Mouse (Mus musculus) midbrain, embryonic 16.5 days (tissue): Measurements from ENCODE around the gene Synpo2. TPM values are rescaled to one million over a fixed set of nuclear protein-coding genes. Genes with fewer than 3 reads are reported as not detected.

Source experiments
- ATAC-seq: fragments of 200-750 bp; cut with Nextera tagmentation; 2 replicates; pipeline ENCODE4 v1.8.0; 2017; ENCODE audit warnings: moderate TSS enrichment
- H3K27ac ChIP-seq: fragments of 300-500 bp; sonication (generic); 2 replicates; pipeline ENCODE4 v1.5.1; 2014; ENCODE audit warnings: mild to moderate bottlenecking, low read length, mixed read lengths
- H3K27me3 ChIP-seq: fragments of 300-500 bp; sonication (generic); 2 replicates; pipeline ENCODE4 v1.6.1; 2014; ENCODE audit warnings: low read depth, low read length, mixed read lengths; ENCODE audit not compliant: control insufficient read depth, insufficient read depth
- H3K36me3 ChIP-seq: fragments of 300-500 bp; sonication (generic); 2 replicates; pipeline ENCODE4 v1.6.1; 2014; ENCODE audit warnings: mild to moderate bottlenecking, low read length, moderate library complexity, mixed read lengths; ENCODE audit not compliant: control insufficient read depth, insufficient read depth
- H3K4me1 ChIP-seq: fragments of 300-500 bp; sonication (generic); 2 replicates; pipeline ENCODE4 v1.6.1; 2014; ENCODE audit warnings: mild to moderate bottlenecking, low read length, mixed read lengths; ENCODE audit not compliant: control insufficient read depth, insufficient read depth
- H3K4me2 ChIP-seq: fragments of 300-500 bp; sonication (generic); 2 replicates; pipeline ENCODE4 v1.6.1; 2014; ENCODE audit warnings: mild to moderate bottlenecking, low read length, mixed read lengths
- H3K4me3 ChIP-seq: fragments of 300-500 bp; sonication (generic); 2 replicates; pipeline ENCODE4 v1.5.1; 2014; ENCODE audit warnings: low read depth, mild to moderate bottlenecking, low read length, moderate library complexity, mixed read lengths
- H3K9ac ChIP-seq: fragments of 300-500 bp; sonication (generic); 2 replicates; pipeline ENCODE4 v1.6.1; 2014; ENCODE audit warnings: low read depth, low read length, mixed read lengths
- H3K9me3 ChIP-seq: fragments of 300-500 bp; sonication (generic); replicated peaks from 2 replicates; pipeline ENCODE4 v1.6.1; 2014; ENCODE audit warnings: mild to moderate bottlenecking, low read length, mixed read lengths; ENCODE audit not compliant: control insufficient read depth, poor library complexity, severe bottlenecking
- WGBS: fragments of 180-500 bp; shearing (Covaris S2); extraction: QIAGEN DNeasy Blood & Tissue Kit; methylation state at CpG from one replicate; pipeline ENCODE4 v1.1.7; 2014; 5-methylcytosine and 5-hydroxymethylcytosine counted together
- polyA plus RNA-seq: library from polyadenylated mRNA; unstranded; fragments of >200 nt; fragmentation: Nextera tagmentation; extraction: Ambion mirVana; gene quantifications from 2 replicates; pipeline ENCODE4 v1.2.1, GENCODE M21; 2015

Gene Synpo2
- polyA plus RNA-seq, 1 experiment from 2014 or later = 3.2 TPM

DNA sequence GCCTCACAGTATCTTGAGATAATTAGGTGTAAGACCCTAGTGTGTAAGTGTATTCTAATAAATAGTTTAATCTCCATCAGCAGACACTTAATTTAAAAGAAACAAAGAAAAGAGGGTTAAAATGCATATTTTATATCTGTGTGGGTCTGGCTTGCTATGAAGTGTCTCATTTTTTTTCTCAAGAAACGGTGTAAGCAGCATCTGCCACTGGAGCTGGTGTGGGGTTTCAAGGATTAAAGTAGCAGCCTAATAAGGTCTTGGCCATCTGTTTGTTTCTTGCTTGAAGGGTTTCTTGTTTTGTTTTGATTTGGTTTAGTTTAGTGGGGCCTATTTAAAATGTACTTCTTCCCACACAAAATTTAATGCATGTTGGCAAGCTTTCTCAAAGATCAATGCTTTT is 46.1 kb downstream of the Synpo2 start:
- H3K9me3 ChIP-seq = no peaks in the 10 kb centered on the region
- no peak overlapping the region for H3K9ac ChIP-seq
- no peak overlapping the region for H3K4me2 ChIP-seq
- H3K4me3 ChIP-seq = no peak overlapping the region
- H3K27ac ChIP-seq = no peak overlapping the region
- H3K36me3 ChIP-seq = no peaks in the 10 kb centered on the region
- no peak for ATAC-seq
- WGBS = 34% methylated on average over 1 of the region's 1 CpGs
- H3K27me3 ChIP-seq = no peaks in the 10 kb centered on the region
- H3K4me1 ChIP-seq = no peaks in the 10 kb centered on the region

- no peak overlapping the region for H3K27ac ChIP-seq
- H3K4me2 ChIP-seq = no peak overlapping the region
- no peak for ATAC-seq
- H3K27me3 ChIP-seq = no peaks in the 10 kb centered on the region
- no peaks in the 10 kb centered on the region for H3K4me1 ChIP-seq
- H3K36me3 ChIP-seq = no peaks in the 10 kb centered on the region
- H3K4me3 ChIP-seq = no peak overlapping the region
- WGBS = 80% methylated on average over 12 of the region's 12 CpGs
- H3K9ac ChIP-seq = no peak overlapping the region
- H3K9me3 ChIP-seq = no peaks in the 10 kb centered on the region
Observed at GRCm38 (mm10) chr3:123188616-123189230, 47.2 kb downstream of the Synpo2 start.

GRCm38 (mm10) chr3:123187370-123188124 is 48.4 kb downstream of the Synpo2 start:
- Histone ChIP-seq H3K4me3 (no peak overlapping the region), H3K9me3 (no peaks in the 10 kb centered on the region), H3K27ac (no peak overlapping the region), H3K4me2 (no peak overlapping the region), H3K9ac (no peak overlapping the region), H3K4me1 (no peaks in the 10 kb centered on the region), H3K27me3 (no peaks in the 10 kb centered on the region), H3K36me3 (no peaks in the 10 kb centered on the region)
- 77% methylated on average over 15 of the region's 15 CpGs for WGBS
- ATAC-seq = no peak

- no peaks in the 10 kb centered on the region for H3K4me1 ChIP-seq
- H3K36me3 ChIP-seq = no peaks in the 10 kb centered on the region
- no peak for ATAC-seq
- no peak overlapping the region for H3K9ac ChIP-seq
- no peaks in the 10 kb centered on the region for H3K27me3 ChIP-seq
- WGBS = 89% methylated on average over 10 of the region's 10 CpGs
- H3K27ac ChIP-seq = no peak overlapping the region
- no peak overlapping the region for H3K4me2 ChIP-seq
- H3K9me3 ChIP-seq = no peaks in the 10 kb centered on the region
- H3K4me3 ChIP-seq = no peak overlapping the region
Observed at GRCm38 (mm10) chr3:123185238-123185925, 50.6 kb downstream of the Synpo2 start.

GRCm38 (mm10) chr3:123184281-123184680 is 51.7 kb downstream of the Synpo2 start:
- H3K27me3 ChIP-seq = no peaks in the 10 kb centered on the region
- WGBS = 94% methylated on average over 10 of the region's 10 CpGs
- no peak overlapping the region for H3K27ac ChIP-seq
- H3K9ac ChIP-seq = no peak overlapping the region
- H3K9me3 ChIP-seq = no peaks in the 10 kb centered on the region
- H3K4me3 ChIP-seq = no peak overlapping the region
- H3K4me2 ChIP-seq = no peak overlapping the region
- H3K4me1 ChIP-seq = no peaks in the 10 kb centered on the region
- H3K36me3 ChIP-seq = no peaks in the 10 kb centered on the region
- ATAC-seq = no peak

GRCm38 (mm10) chr3:123179508-123179907 is 56.4 kb downstream of the Synpo2 start:
- Histone ChIP-seq H3K4me1 (no peaks in the 10 kb centered on the region), H3K9me3 (no peaks in the 10 kb centered on the region), H3K4me3 (no peak overlapping the region), H3K36me3 (no peaks in the 10 kb centered on the region), H3K9ac (no peak overlapping the region), H3K27ac (no peak overlapping the region), H3K4me2 (no peak overlapping the region), H3K27me3 (no peaks in the 10 kb centered on the region)
- WGBS = 93% methylated on average over 8 of the region's 8 CpGs
- no peak for ATAC-seq

DNA sequence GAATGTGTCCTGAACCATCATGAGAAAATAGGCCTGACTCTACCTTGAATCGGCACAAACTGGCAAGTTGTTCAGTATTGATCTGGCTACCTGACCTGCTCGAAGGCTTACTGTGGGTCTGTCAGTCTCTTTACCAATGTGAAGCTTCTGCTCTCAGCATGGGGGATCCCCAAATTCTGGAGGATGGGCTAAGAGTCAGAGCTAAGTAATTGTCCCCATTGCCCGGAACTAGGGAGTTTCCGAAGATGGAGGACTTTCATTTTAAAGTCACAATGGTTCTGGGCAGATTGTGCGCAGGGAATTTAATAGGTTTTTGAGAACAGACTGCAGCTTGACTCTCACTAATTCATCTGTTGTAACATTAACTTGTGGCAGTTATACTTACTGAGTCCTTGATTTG is 56.9 kb downstream of the Synpo2 start:
- Histone ChIP-seq H3K4me2 (no peak overlapping the region), H3K4me3 (no peak overlapping the region), H3K9me3 (no peaks in the 10 kb centered on the region), H3K36me3 (no peaks in the 10 kb centered on the region), H3K27me3 (no peaks in the 10 kb centered on the region), H3K4me1 (no peaks in the 10 kb centered on the region), H3K9ac (no peak overlapping the region), H3K27ac (no peak overlapping the region)
- WGBS = 83% methylated on average over 5 of the region's 5 CpGs
- ATAC-seq = no peak

- no peak overlapping the region for H3K9ac ChIP-seq
- H3K4me1 ChIP-seq = no peaks in the 10 kb centered on the region
- ATAC-seq = no peak
- 75% methylated on average over 4 of the region's 4 CpGs for WGBS
- H3K27me3 ChIP-seq = no peaks in the 10 kb centered on the region
- H3K36me3 ChIP-seq = no peaks in the 10 kb centered on the region
- no peak overlapping the region for H3K27ac ChIP-seq
- H3K9me3 ChIP-seq = no peaks in the 10 kb centered on the region
- H3K4me3 ChIP-seq = no peak overlapping the region
- no peak overlapping the region for H3K4me2 ChIP-seq
Observed at GRCm38 (mm10) chr3:123178420-123178819, 57.5 kb downstream of the Synpo2 start.
